Mouse (Mus musculus) C2C12 (cell line): ENCODE results near the gene Pou2f1.

Experiments used
- CEBPB ChIP-seq: IDR thresholded peaks from one replicate; pipeline ENCODE4 v1.6.1; 2011; ENCODE audit warnings: low read depth, mild to moderate bottlenecking, control low read depth, moderate library complexity
- CTCF ChIP-seq: IDR thresholded peaks from one replicate; pipeline ENCODE4 v1.5.1; 2011; ENCODE audit not compliant: control insufficient read depth, insufficient read depth, insufficient read length
- FOSL1 ChIP-seq: IDR thresholded peaks from one replicate; pipeline ENCODE4 v1.8.0; 2011; ENCODE audit warnings: mild to moderate bottlenecking, low read length; ENCODE audit not compliant: poor library complexity, insufficient read depth, severe bottlenecking
- MAX ChIP-seq: IDR thresholded peaks from one replicate; pipeline ENCODE4 v1.6.1; 2011; ENCODE audit warnings: mild to moderate bottlenecking, control low read depth
- MYOD1 ChIP-seq: IDR thresholded peaks from one replicate; pipeline ENCODE4 v1.6.1; 2011; ENCODE audit warnings: low read depth; ENCODE audit not compliant: control insufficient read depth, insufficient read length
- MYOG ChIP-seq: IDR thresholded peaks from one replicate; pipeline ENCODE4 v1.6.1; 2011; ENCODE audit not compliant: control insufficient read depth, insufficient read length; ENCODE audit errors: extremely low read depth
- USF1 ChIP-seq: IDR thresholded peaks from one replicate; pipeline ENCODE4 v1.6.1; 2011; ENCODE audit warnings: low read depth, mild to moderate bottlenecking, control low read depth, moderate library complexity

DNA sequence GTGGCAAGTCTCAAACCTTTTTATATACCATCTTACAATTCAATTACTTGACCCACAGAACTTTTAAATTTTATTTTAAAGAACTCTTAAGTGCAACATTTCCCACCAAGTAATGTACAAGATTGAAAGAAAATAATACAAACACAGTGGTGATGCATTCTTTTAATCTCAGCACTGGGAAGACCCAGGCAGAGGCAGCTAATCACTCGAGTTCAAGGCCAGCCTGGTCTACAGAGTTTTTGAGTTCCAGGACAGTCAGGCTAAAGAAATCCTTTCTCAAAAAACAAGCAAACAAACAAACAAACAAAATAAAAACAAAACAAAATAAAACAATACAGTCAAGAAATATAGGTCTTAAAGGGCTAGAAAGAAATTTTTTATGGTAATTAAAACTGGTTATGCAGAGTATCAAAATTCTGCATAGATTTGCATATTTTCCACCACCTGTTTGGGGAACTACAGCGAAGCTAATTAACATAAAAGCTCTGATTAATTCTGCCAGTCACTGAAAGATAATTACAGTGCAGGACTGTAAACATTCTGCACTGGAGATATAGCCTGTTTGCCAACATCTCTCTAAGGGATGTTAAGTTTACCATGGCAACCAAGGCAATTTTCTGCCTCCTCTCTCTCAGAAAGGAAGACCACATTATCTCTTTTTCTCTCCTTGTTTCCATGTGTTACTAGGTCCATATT, 88.6 kb downstream of the Pou2f1 start:
- TF ChIP-seq USF1 (no peak), CTCF (no peak), MYOD1 (no peak), MYOG (no peak), MAX (no peak), FOSL1 (no peak), CEBPB (no peak)
